Mouse (Mus musculus): Measurements from ENCODE around the gene Galnt14.

DNA sequence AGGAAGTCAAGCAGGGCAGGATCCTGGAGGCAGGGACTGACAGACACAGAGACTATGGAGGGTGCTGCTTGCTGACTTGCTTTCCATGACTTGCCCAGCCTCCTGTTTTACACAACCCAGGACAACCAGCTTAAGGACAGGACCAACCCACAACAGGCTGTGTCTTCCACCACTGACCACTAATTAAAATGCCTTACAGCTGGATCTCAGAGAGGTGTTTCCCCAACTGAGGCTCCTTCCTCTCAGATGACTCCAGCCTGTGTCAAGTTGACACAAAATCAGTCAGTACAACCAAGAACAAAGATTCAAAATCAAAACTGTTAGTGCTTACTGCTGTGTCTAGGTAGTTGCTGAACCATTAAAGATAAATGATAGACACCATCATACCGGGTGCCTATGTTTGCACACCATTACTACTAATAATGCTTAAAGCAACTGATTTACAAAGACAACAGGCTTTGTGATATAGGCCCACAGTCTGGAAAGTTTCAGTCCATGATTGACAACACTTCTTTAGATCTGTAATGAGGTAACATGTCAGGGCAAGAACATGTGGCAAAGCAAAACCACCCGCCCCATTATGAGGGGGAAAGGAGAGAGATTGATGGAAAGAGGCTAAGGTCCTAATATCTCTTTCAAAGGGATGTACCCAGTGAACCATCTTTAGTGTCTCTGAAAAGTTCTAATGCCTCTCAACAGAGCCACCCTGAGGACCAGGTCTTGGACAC is 8.9 kb upstream of the Galnt14 start:
- TF ChIP-seq CTCF (IDR thresholded peaks at IDR 0.05; ENCODE audit: control insufficient read depth, insufficient read depth, low read length) (no peak), POLR2A (IDR thresholded peaks at IDR 0.05; ENCODE audit: borderline replicate concordance, control insufficient read depth, low read depth, low read length) (no peak)
